Mouse (Mus musculus) ZHBTc4 (cell line): Measurements from ENCODE around the gene Tti1.
"Not testable (repeated sequence)": the region's sequence is repeated elsewhere in the genome, so short reads cannot be mapped to it uniquely, and the experiment has no call there.

ENCODE experiments used
- DNase-seq: peaks from one replicate; pipeline ENCODE4 v3.0.0-alpha.2; 2011; ENCODE audit warnings: low read depth, low spot score

Gene Tti1

GRCm38 (mm10) chr2:158028354-158028863 is at the start of gene Tti1, which contains the start of gene Rprd1b:
Gene Tti1 (minus strand): TSS chr2:158028433.
Gene Rprd1b (plus strand): TSS chr2:158028497.
- peak; percentile 97 for DNase-seq

- no peak for DNase-seq
These were observed 49.7 kb upstream of the Tti1 start for GRCm38 (mm10) chr2:158077981-158078380.

GRCm38 (mm10) chr2:158076690-158077089 is 48.5 kb upstream of the Tti1 start:
- DNase-seq = no peak

GRCm38 (mm10) chr2:158074835-158075234 is 46.6 kb upstream of the Tti1 start:
- no peak for DNase-seq

GRCm38 (mm10) chr2:158071633-158071995 is 43.4 kb upstream of the Tti1 start:
- no peak for DNase-seq

GRCm38 (mm10) chr2:158070885-158071632 is 42.8 kb upstream of the Tti1 start:
- no peak for DNase-seq

GRCm38 (mm10) chr2:158068444-158068971 is 40.3 kb upstream of the Tti1 start:
- no peak for DNase-seq

GRCm38 (mm10) chr2:158067260-158067824 is 39.1 kb upstream of the Tti1 start:
- no peak for DNase-seq

GRCm38 (mm10) chr2:158066456-158066855 is 38.2 kb upstream of the Tti1 start:
- no peak for DNase-seq

- no peak for DNase-seq
These were observed 36.8 kb upstream of the Tti1 start for GRCm38 (mm10) chr2:158065064-158065463.

- peak; percentile 35 for DNase-seq
These were observed 36.4 kb upstream of the Tti1 start for GRCm38 (mm10) chr2:158064571-158065048.

GRCm38 (mm10) chr2:158063036-158063435 is 34.8 kb upstream of the Tti1 start:
- no peak for DNase-seq

- DNase-seq = no peak
These were observed 31.5 kb upstream of the Tti1 start for GRCm38 (mm10) chr2:158059666-158060105.

GRCm38 (mm10) chr2:158058534-158058933 is 30.3 kb upstream of the Tti1 start:
- no peak for DNase-seq

GRCm38 (mm10) chr2:158057030-158057429 is 28.8 kb upstream of the Tti1 start:
- DNase-seq = no peak

GRCm38 (mm10) chr2:158055383-158055782 is 27.1 kb upstream of the Tti1 start:
- DNase-seq = not testable (repeated sequence)

GRCm38 (mm10) chr2:158054596-158054995 is 26.4 kb upstream of the Tti1 start:
- no peak for DNase-seq

- no peak for DNase-seq
These were observed 21.9 kb upstream of the Tti1 start for GRCm38 (mm10) chr2:158050116-158050515.

GRCm38 (mm10) chr2:158048718-158049117 is 20.5 kb upstream of the Tti1 start:
- no peak for DNase-seq

- peak; percentile 76 for DNase-seq
These were observed 19.7 kb upstream of the Tti1 start for GRCm38 (mm10) chr2:158047903-158048302.

- no peak for DNase-seq
These were observed 18.0 kb upstream of the Tti1 start for GRCm38 (mm10) chr2:158046186-158046585.

- DNase-seq = no peak
These were observed 15.3 kb upstream of the Tti1 start for GRCm38 (mm10) chr2:158043504-158043903.

GRCm38 (mm10) chr2:158040396-158040795 is 12.2 kb upstream of the Tti1 start:
- DNase-seq = no peak
